Mouse (Mus musculus) CH12.LX (cell line): ENCODE data around the gene Bcr.

Experiments
- SMC3 ChIP-seq: IDR thresholded peaks from 2 replicates; pipeline ENCODE4 v1.6.1; 2011; ENCODE audit warnings: low read depth, low read length, improper control_type of control experiment
- TCF12 ChIP-seq: IDR thresholded peaks from 2 replicates; pipeline ENCODE4 v1.6.1; 2014; ENCODE audit warnings: low read depth, mild to moderate bottlenecking, inconsistent platforms, low read length, improper control_type of control experiment

DNA sequence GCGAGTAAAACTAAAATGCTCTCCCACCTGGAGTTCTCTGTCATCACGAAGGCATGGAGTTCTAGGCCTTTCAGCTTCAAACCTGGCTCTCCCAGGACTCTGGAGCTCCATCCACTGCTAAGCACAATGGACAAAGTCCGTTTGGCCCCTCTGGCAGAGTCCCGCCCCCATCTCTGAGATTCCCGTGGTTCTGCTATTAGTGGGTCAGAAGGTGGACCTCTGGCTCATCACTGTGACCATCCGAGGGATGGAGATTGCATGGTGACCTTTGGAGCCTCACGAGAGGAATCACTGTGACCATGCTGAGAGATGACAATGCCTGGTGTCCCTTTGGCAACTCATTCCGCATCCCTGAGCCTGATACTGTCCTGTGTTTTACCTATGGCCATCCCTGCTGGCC, 7.5 kb upstream of the Bcr start:
- no peak for TF ChIP-seq TCF12
- TF ChIP-seq SMC3 = no peak
